Comparison of ENCODE assay signal across 10 mouse cellular contexts in genomic region chr8:111624853-111625221, GRCm38 (mm10). TPM values are rescaled to one million over a fixed set of nuclear protein-coding genes. Genes with fewer than 3 reads are reported as not detected.
DNase-seq lines count a peak whose midpoint lies in the region; ATAC-seq lines count a peak whose summit lies in the region.
"Had no signal": no experiment of that assay in that cellular context is flagged by ENCODE, and none has a peak within 500 bp of the region (broad histone marks: within the 10 kb centered on the region; RNA-seq: fewer than 3 reads in every experiment).

No protein-coding gene starts in this region.

- WGBS in midbrain, embryonic 11.5 days = 96% methylated on average over 10 of the region's 10 CpGs
- WGBS in midbrain, embryonic 10.5 days = 92% methylated on average over 10 of the region's 10 CpGs

- ATAC-seq in cerebellum, adult (ENCODE audit: insufficient number of reproducible peaks, low FRiP score, low TSS enrichment) = no peak
- ATAC-seq in midbrain, embryonic 11.5 days (ENCODE audit: low FRiP score) = no peak
- ATAC-seq in megakaryocyte-erythroid progenitor cell, adult 5-6 weeks (replicated peaks; ENCODE audit: low FRiP score, low TSS enrichment, poor library complexity, severe bottlenecking) = no peak

- H3K9me3 ChIP-seq in midbrain, embryonic 11.5 days (ENCODE audit: control insufficient read depth, low read length) = no peaks in the 10 kb centered on the region
- no peaks in the 10 kb centered on the region for H3K9me3 ChIP-seq in midbrain, embryonic 10.5 days (replicated peaks)
- H3K9me3 ChIP-seq: embryonic facial prominence, embryonic 12.5 days had no signal

- H3K27me3 ChIP-seq in midbrain, embryonic 11.5 days (ENCODE audit: control insufficient read depth, insufficient read depth, low read length) = no peaks in the 10 kb centered on the region
- no peaks in the 10 kb centered on the region for H3K27me3 ChIP-seq in midbrain, embryonic 10.5 days (ENCODE audit: low read depth, poor library complexity, severe bottlenecking)
- H3K27me3 ChIP-seq: embryonic facial prominence, embryonic 12.5 days had no signal

- no peak overlapping the region for H3K9ac ChIP-seq in midbrain, embryonic 11.5 days (ENCODE audit: low read length)
- H3K9ac ChIP-seq: embryonic facial prominence, embryonic 12.5 days had no signal

- no peaks in the 10 kb centered on the region for H3K36me3 ChIP-seq in midbrain, embryonic 11.5 days (ENCODE audit: control insufficient read depth, insufficient read depth, low read length)
- H3K36me3 ChIP-seq in midbrain, embryonic 10.5 days = peaks cover 58% of the 10 kb centered on the region

- H3K4me2 ChIP-seq in midbrain, embryonic 11.5 days = no peak overlapping the region
- H3K4me2 ChIP-seq: embryonic facial prominence, embryonic 12.5 days had no signal

- no peak overlapping the region for H3K4me3 ChIP-seq in midbrain, embryonic 11.5 days (ENCODE audit: low read depth, low read length)
- H3K4me3 ChIP-seq in midbrain, embryonic 10.5 days = no peak overlapping the region
- H3K4me3 ChIP-seq: embryonic facial prominence, embryonic 12.5 days had no signal

- no peaks in the 10 kb centered on the region for H3K4me1 ChIP-seq in midbrain, embryonic 11.5 days (ENCODE audit: control insufficient read depth, insufficient read depth, low read length)
- H3K4me1 ChIP-seq in midbrain, embryonic 10.5 days = peaks cover 14% of the 10 kb centered on the region
- H3K4me1 ChIP-seq: embryonic facial prominence, embryonic 12.5 days had no signal

- peak; percentile 59 for DNase-seq in cerebellum, adult 11-12 months
- peak; percentile 69 for DNase-seq in midbrain, embryonic 11.5 days (ENCODE audit: low spot score, missing footprints)
- no peak for DNase-seq in midbrain, embryonic 10.5 days (ENCODE audit: low spot score)
- DNase-seq in heart, adult 8-10 months (ENCODE audit: low spot score) = peak; percentile 70
- peak; percentile 72 for DNase-seq in thymus, postnatal 14 days
- DNase-seq in Muller cell, postnatal 12 days (ENCODE audit: inconsistent ontology term) = no peak
- DNase-seq: kidney, postnatal 10 days had no signal

- no peak overlapping the region for H3K27ac ChIP-seq in midbrain, embryonic 11.5 days (ENCODE audit: low read depth, low read length)
- H3K27ac ChIP-seq in midbrain, embryonic 10.5 days (replicated peaks) = no peak overlapping the region
- H3K27ac ChIP-seq: embryonic facial prominence, embryonic 12.5 days had no signal

RNA-seq across cellular contexts. Expression of gene Ldhd, which starts 5.3 kb away (rescaled TPM):
- 0.19 and 0.22 TPM in 2 replicates for polyA plus RNA-seq in midbrain, embryonic 11.5 days (2014; fragmentation: Nextera tagmentation; extraction: Ambion mirVana)
- polyA plus RNA-seq in midbrain, embryonic 10.5 days (2016; fragmentation: Nextera tagmentation; extraction: Ambion mirVana) = 0.09 and 0.12 TPM in 2 replicates
- 10 to 100 TPM; 48.8 to 58.2 (median 54.8) TPM for total RNA-seq in heart, adult 8-10 months (2022)
- 0.15 and 1.1 TPM in 2 replicates for total RNA-seq in megakaryocyte-erythroid progenitor cell, adult 5-6 weeks (2014; fragmentation: Nextera tagmentation)
- total RNA-seq in megakaryocyte-erythroid progenitor cell, adult 5-6 weeks (2017) = 0.09 and 0.15 TPM in 2 replicates

RNA-seq across cellular contexts. Expression of gene Zfp1, which starts 18.4 kb away (rescaled TPM):
- 23.8 and 25.6 TPM in 2 replicates for polyA plus RNA-seq in midbrain, embryonic 11.5 days (2014; fragmentation: Nextera tagmentation; extraction: Ambion mirVana)
- polyA plus RNA-seq in midbrain, embryonic 10.5 days (2016; fragmentation: Nextera tagmentation; extraction: Ambion mirVana) = 22.2 and 22.4 TPM in 2 replicates
- total RNA-seq in heart, adult 8-10 months (2022) = 1 to 10 TPM; 5.6 to 8.6 (median 8.1) TPM
- total RNA-seq in megakaryocyte-erythroid progenitor cell, adult 5-6 weeks (2014; fragmentation: Nextera tagmentation) = 13.5 and 13.9 TPM in 2 replicates
- total RNA-seq in megakaryocyte-erythroid progenitor cell, adult 5-6 weeks (2017) = 3.6 and 11.5 TPM in 2 replicates

Comparison
In these comparisons a context has a peak if more than half of its experiments do, and no peak if none do; other contexts are left out.
1. DNase-seq: peak in cerebellum, adult 11-12 months (single experiment), midbrain, embryonic 11.5 days (single experiment), heart, adult 8-10 months (single experiment) and thymus, postnatal 14 days (single experiment); none in midbrain, embryonic 10.5 days (single experiment) and Muller cell, postnatal 12 days (single experiment).
2. RNA of gene Ldhd, which starts 5.3 kb away (total RNA-seq): 48.8 to 58.2 TPM in heart, adult 8-10 months; 0.09 to 1.1 TPM in megakaryocyte-erythroid progenitor cell, adult 5-6 weeks; every median in the first group is over 10 times any median in the second.